Mouse (Mus musculus): ENCODE results near the gene Adcy6. TPM values are rescaled to one million over a fixed set of nuclear protein-coding genes. Genes with fewer than 3 reads are reported as not detected.
A peak's percentile ranks its signal among the peaks of the same experiment; 100 is the strongest.
"Not testable (repeated sequence)": the region's sequence is repeated elsewhere in the genome, so short reads cannot be mapped to it uniquely, and the experiment has no call there.

Gene Adcy6
- total and polyA plus RNA-seq, 3 experiments = 0.06 to 1.5 TPM; not detected in 1

DNA sequence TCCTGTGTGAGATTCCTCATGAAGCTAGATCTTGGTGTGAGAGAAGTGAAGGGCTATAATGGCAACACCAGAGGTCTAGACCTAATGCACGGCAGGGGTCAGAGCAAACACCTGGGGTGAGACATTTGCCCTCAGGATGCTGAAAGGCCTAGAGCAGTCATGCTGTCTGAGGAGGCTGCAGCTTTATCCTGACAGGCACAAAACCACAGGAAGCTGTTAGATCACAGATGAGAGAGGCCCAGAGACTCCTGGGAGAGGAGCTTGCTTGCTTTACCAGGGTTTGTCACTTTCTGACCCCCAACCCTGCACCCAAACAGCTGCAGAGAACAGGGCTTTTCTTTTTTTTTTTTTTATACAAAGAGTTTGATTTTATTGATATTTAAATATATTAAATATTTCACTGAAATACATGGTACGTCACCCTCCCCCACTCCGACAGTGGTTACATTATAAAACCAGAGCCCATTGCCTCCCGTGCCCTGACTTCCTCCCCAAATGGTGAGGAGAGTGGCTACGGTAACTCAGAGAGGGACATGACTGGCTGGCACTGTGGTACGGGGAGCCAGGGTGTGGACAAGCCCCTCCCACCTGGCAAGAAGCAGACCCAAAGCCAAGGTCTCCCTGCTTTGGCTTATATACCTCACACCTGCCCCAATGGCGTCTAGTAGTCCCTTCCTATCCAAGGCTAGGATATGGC, 20.1 kb downstream of the Adcy6 start:
- Histone ChIP-seq H3K27ac (ENCODE audit: insufficient read depth, low read depth) (no peak overlapping the region), H3K27me3 (replicated peaks) (peaks cover 77% of the 10 kb centered on the region), H3K9ac (ENCODE audit: insufficient read depth, low read depth) (no peak overlapping the region), H3K4me3 (replicated peaks in 1 of 3; ENCODE audit: low read depth in 2 of 3, low read length in 2 of 3, poor library complexity in 1 of 3) (no peak overlapping the region), H3K4me1 (ENCODE audit: control insufficient read depth in 1 of 2, insufficient read depth in 2 of 2) (peaks cover 9% of the 10 kb centered on the region in 2 experiments; a peak in 3 of 4 replicates), H3K79me2 (replicated peaks; ENCODE audit: control insufficient read depth, extremely low read depth, insufficient read depth, poor library complexity, severe bottlenecking) (no peaks in the 10 kb centered on the region), H3K4me2 (ENCODE audit: insufficient read depth, low read depth, poor library complexity, severe bottlenecking) (no peak overlapping the region), H3K9me3 (replicated peaks; ENCODE audit: low read length) (no peaks in the 10 kb centered on the region), H3K36me3 (replicated peaks in 1 of 2; ENCODE audit: control insufficient read depth in 1 of 2, insufficient read depth in 1 of 2, low read length in 1 of 2) (no peaks in the 10 kb centered on the region)
- in situ Hi-C loops (cut with MboI; ENCODE audit: low pct_ligation_motif_present, low pct_unique_long_range_greater_than_20kb, low sequenced_read_pairs) = no loop called here
- no peak for DNase-seq (ENCODE audit: extremely low read depth)
- dilution Hi-C loops (cut with MboI; ENCODE audit: extremely low pct_ligation_motif_present, extremely low pct_unique_long_range_greater_than_20kb, low sequenced_read_pairs) = no loop called here
- TF ChIP-seq MXI1 (IDR thresholded peaks at IDR 0.05; ENCODE audit: low read depth, low read length) (no peak), NRF1 (IDR thresholded peaks at IDR 0.05; ENCODE audit: low read depth, low read length) (no peak), UBTF (IDR thresholded peaks at IDR 0.05; ENCODE audit: low read depth, low read length) (no peak), ZNF384 (IDR thresholded peaks at IDR 0.05; ENCODE audit: low read depth, low read length) (no peak), USF1 (IDR thresholded peaks at IDR 0.05; ENCODE audit: low read depth, low read length) (no peak), POLR2A (IDR thresholded peaks at IDR 0.05; ENCODE audit: low read depth, low read length) (no peak)

DNA sequence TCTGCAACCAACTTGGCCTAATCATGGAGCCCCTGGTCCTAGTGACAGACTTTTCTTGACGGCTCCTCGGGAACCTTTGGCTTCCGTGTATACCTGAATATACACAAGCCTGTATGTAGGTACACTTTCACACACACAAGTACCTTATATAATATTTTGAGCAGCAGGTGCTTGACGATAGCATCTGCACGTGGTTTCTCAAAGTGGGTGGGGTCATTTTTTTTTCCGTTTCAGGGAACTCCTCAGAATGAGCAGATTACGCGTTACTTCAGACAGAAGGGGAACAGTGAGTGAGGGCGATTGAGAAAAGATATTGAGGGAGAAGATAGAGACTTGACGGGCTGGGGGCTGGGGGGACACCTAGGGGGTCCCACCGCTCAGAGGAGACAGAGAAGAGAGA, 22.1 kb downstream of the Adcy6 start:
- Histone ChIP-seq H3K36me3 (replicated peaks in 1 of 2; ENCODE audit: control insufficient read depth in 1 of 2, insufficient read depth in 1 of 2, low read length in 1 of 2) (no peaks in the 10 kb centered on the region), H3K27ac (ENCODE audit: insufficient read depth, low read depth) (no peak overlapping the region), H3K79me2 (replicated peaks; ENCODE audit: control insufficient read depth, extremely low read depth, insufficient read depth, poor library complexity, severe bottlenecking) (no peaks in the 10 kb centered on the region), H3K4me2 (ENCODE audit: insufficient read depth, low read depth, poor library complexity, severe bottlenecking) (no peak overlapping the region), H3K9me3 (replicated peaks; ENCODE audit: low read length) (no peaks in the 10 kb centered on the region), H3K9ac (ENCODE audit: insufficient read depth, low read depth) (no peak overlapping the region), H3K27me3 (replicated peaks) (peaks cover 67% of the 10 kb centered on the region), H3K4me1 (ENCODE audit: control insufficient read depth in 1 of 2, insufficient read depth in 2 of 2) (peaks cover 0 to 7% of the 10 kb centered on the region in 2 experiments; a peak in 2 of 4 replicates), H3K4me3 (replicated peaks in 1 of 3; ENCODE audit: low read depth in 2 of 3, low read length in 2 of 3, poor library complexity in 1 of 3) (no peak overlapping the region)
- DNase-seq (ENCODE audit: extremely low read depth) = no peak
- in situ Hi-C loops (cut with MboI; ENCODE audit: low pct_ligation_motif_present, low pct_unique_long_range_greater_than_20kb, low sequenced_read_pairs) (no loop called here), dilution Hi-C loops (cut with MboI; ENCODE audit: extremely low pct_ligation_motif_present, extremely low pct_unique_long_range_greater_than_20kb, low sequenced_read_pairs) (no loop called here)
- TF ChIP-seq CTCF (conservative IDR thresholded peaks at IDR 0.05 in 1 of 2, IDR thresholded peaks at IDR 0.05 in 1 of 2; ENCODE audit: low read depth in 2 of 2, low read length in 2 of 2) (no peak), JUND (conservative IDR thresholded peaks at IDR 0.05; ENCODE audit: low read depth, low read length) (no peak), ZNF384 (IDR thresholded peaks at IDR 0.05; ENCODE audit: low read depth, low read length) (peak; percentile 7; the same call in 1 of the 2 replicates), POLR2A (IDR thresholded peaks at IDR 0.05; ENCODE audit: low read depth, low read length) (no peak), BHLHE40 (IDR thresholded peaks at IDR 0.05; ENCODE audit: low read depth, low read length) (peak; percentile 56; the same call in 1 of the 2 replicates), E2F4 (IDR thresholded peaks at IDR 0.05; ENCODE audit: insufficient replicate concordance, low read depth, low read length) (no peak)

DNA sequence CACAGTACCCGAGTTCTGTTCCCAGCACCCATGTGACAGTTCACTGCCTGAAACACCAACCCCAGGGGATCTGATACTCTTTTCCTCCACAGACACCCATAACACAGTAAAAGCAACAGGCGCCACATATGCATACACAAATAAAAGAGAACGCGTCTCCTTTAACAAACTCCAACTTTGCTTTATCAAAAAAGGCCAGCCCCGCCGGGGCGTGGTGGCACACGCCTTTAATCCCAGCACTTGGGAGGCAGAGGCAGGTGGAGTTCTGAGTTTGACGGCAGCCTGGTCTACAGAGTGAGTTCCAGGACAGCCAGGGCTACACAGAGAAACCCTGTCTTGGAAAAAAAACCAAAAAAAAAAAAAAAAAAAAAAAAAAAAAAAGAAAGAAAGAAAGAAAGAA, 23.7 kb downstream of the Adcy6 start:
- dilution Hi-C loops (cut with MboI; ENCODE audit: extremely low pct_ligation_motif_present, extremely low pct_unique_long_range_greater_than_20kb, low sequenced_read_pairs); H3K27ac ChIP-seq (ENCODE audit: insufficient read depth, low read depth); H3K79me2 ChIP-seq (replicated peaks; ENCODE audit: control insufficient read depth, extremely low read depth, insufficient read depth, poor library complexity, severe bottlenecking); H3K4me3 ChIP-seq (replicated peaks in 1 of 3; ENCODE audit: low read depth in 2 of 3, low read length in 2 of 3, poor library complexity in 1 of 3); in situ Hi-C loops (cut with MboI; ENCODE audit: low pct_ligation_motif_present, low pct_unique_long_range_greater_than_20kb, low sequenced_read_pairs); H3K9me3 ChIP-seq (replicated peaks; ENCODE audit: low read length); DNase-seq (ENCODE audit: extremely low read depth); H3K4me1 ChIP-seq (ENCODE audit: control insufficient read depth in 1 of 2, insufficient read depth in 2 of 2); H3K36me3 ChIP-seq (replicated peaks in 1 of 2; ENCODE audit: control insufficient read depth in 1 of 2, insufficient read depth in 1 of 2, low read length in 1 of 2); H3K4me2 ChIP-seq (ENCODE audit: insufficient read depth, low read depth, poor library complexity, severe bottlenecking); H3K9ac ChIP-seq (ENCODE audit: insufficient read depth, low read depth): not testable (repeated sequence)
- H3K27me3 ChIP-seq (replicated peaks) = peaks cover 66% of the 10 kb centered on the region

Measured in CH12.LX (cell line).